Mouse (Mus musculus): Measurements from ENCODE around the gene Klhdc8a. TPM values are rescaled to one million over a fixed set of nuclear protein-coding genes. Genes with fewer than 3 reads are reported as not detected.

Klhdc8a gene
- polyA plus RNA-seq, 1 experiment from 2014 or later, result 0.33 TPM

GRCm38 (mm10) chr1:132306808-132307207 lies 8.4 kb downstream of the Klhdc8a start:
- 21% methylated on average over 4 of the region's 4 CpGs for WGBS
- H3K9me3 ChIP-seq (replicated peaks), result no peaks in the 10 kb centered on the region
- no peak overlapping the region for H3K4me3 ChIP-seq
- H3K27me3 ChIP-seq, result peaks cover 31% of the 10 kb centered on the region
- ATAC-seq (replicated peaks; ENCODE audit: insufficient number of reproducible peaks, insufficient read depth, low FRiP score, low read depth), result no peak
- peaks cover 12% of the 10 kb centered on the region for H3K4me1 ChIP-seq (replicated peaks)
- no peak overlapping the region for H3K9ac ChIP-seq
- no peaks in the 10 kb centered on the region for H3K36me3 ChIP-seq
- no peak overlapping the region for H3K4me2 ChIP-seq
- H3K27ac ChIP-seq, result no peak overlapping the region

DNA sequence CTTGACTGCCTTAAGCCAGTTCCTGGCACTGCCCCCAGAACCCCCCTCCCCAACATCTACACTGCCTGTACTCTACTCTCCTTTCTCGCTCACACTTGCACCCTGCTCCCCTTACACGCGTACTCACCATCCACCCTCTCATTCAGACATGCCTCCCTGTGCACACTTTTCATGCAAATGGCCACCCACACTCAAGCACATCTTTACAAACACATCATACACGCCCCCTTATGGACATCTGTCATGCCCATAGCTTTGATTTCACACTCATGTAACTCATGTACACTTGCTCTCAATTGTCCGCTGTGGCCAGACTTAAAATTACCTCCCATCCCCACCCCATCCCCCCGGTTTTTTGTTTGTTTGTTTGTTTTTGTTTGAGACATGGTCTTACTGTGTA lies 9.5 kb downstream of the Klhdc8a start:
- H3K36me3 ChIP-seq, result no peaks in the 10 kb centered on the region
- H3K27me3 ChIP-seq, result peaks cover 23% of the 10 kb centered on the region; the same call in 1 of the 2 replicates
- no peak for ATAC-seq (replicated peaks; ENCODE audit: insufficient number of reproducible peaks, insufficient read depth, low FRiP score, low read depth)
- H3K4me1 ChIP-seq (replicated peaks), result peaks cover 20% of the 10 kb centered on the region
- no peak overlapping the region for H3K4me3 ChIP-seq
- no peak overlapping the region for H3K27ac ChIP-seq
- no peak overlapping the region for H3K4me2 ChIP-seq
- 84% methylated on average over 6 of the region's 6 CpGs for WGBS
- no peaks in the 10 kb centered on the region for H3K9me3 ChIP-seq (replicated peaks)
- no peak overlapping the region for H3K9ac ChIP-seq

- WGBS, result 77% methylated on average over 7 of the region's 7 CpGs
These were observed 10.2 kb downstream of the Klhdc8a start for GRCm38 (mm10) chr1:132308674-132309073.

GRCm38 (mm10) chr1:132310754-132311153 lies 12.3 kb downstream of the Klhdc8a start:
- Histone ChIP-seq H3K36me3 (no peaks in the 10 kb centered on the region), H3K4me3 (no peak overlapping the region), H3K9ac (no peak overlapping the region), H3K9me3 (replicated peaks) (no peaks in the 10 kb centered on the region), H3K4me1 (replicated peaks) (peaks cover 23% of the 10 kb centered on the region), H3K4me2 (no peak overlapping the region), H3K27ac (no peak overlapping the region), H3K27me3 (peaks cover 13% of the 10 kb centered on the region; the same call in 1 of the 2 replicates)
- WGBS, result 44% methylated on average over 7 of the region's 7 CpGs
- ATAC-seq (replicated peaks; ENCODE audit: insufficient number of reproducible peaks, insufficient read depth, low FRiP score, low read depth), result no peak

More at GRCm38 (mm10) chr1:132308674-132309073, 10.2 kb downstream of the Klhdc8a start:
- no peak overlapping the region for H3K4me2 ChIP-seq
- peaks cover 23% of the 10 kb centered on the region; the same call in 1 of the 2 replicates for H3K27me3 ChIP-seq
- no peaks in the 10 kb centered on the region for H3K36me3 ChIP-seq
- no peak overlapping the region for H3K27ac ChIP-seq
- H3K4me3 ChIP-seq, result no peak overlapping the region
- peaks cover 20% of the 10 kb centered on the region for H3K4me1 ChIP-seq (replicated peaks)
- no peak for ATAC-seq (replicated peaks; ENCODE audit: insufficient number of reproducible peaks, insufficient read depth, low FRiP score, low read depth)
- H3K9me3 ChIP-seq (replicated peaks), result no peaks in the 10 kb centered on the region
- no peak overlapping the region for H3K9ac ChIP-seq

- no peak for ATAC-seq (replicated peaks; ENCODE audit: insufficient number of reproducible peaks, insufficient read depth, low FRiP score, low read depth)
- Histone ChIP-seq H3K36me3 (no peaks in the 10 kb centered on the region), H3K27me3 (peaks cover 13% of the 10 kb centered on the region; the same call in 1 of the 2 replicates), H3K9ac (no peak overlapping the region), H3K27ac (peak overlapping the region; percentile 46), H3K9me3 (replicated peaks) (no peaks in the 10 kb centered on the region), H3K4me1 (replicated peaks) (peaks cover 27% of the 10 kb centered on the region), H3K4me2 (peak overlapping the region; percentile 12), H3K4me3 (no peak overlapping the region)
- 29% methylated on average over 10 of the region's 10 CpGs for WGBS
These were observed 12.9 kb downstream of the Klhdc8a start for GRCm38 (mm10) chr1:132311174-132311859.

DNA sequence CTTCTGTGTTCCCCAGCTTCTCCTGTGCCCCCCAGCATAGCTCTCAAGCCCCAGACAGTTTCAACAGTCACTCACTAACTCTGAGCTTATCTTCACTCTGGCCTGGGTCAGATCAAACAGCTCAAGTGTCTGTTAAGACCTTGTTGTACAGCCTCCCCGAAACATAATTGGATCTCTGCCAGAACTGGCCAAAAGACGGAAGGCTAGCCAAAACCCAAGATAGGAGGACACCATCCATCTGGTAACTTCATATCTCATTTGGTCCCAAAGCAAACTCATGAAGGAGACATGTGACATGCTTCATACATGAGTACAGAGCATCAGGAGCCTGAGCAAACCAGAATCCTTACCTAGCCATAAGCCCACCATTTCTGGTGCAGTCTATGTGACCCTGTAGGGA lies 13.6 kb downstream of the Klhdc8a start:
- no peak; the same call in 1 of the 2 replicates for ATAC-seq (replicated peaks; ENCODE audit: insufficient number of reproducible peaks, insufficient read depth, low FRiP score, low read depth)
- WGBS, result 17% methylated on average over 2 of the region's 2 CpGs
- H3K36me3 ChIP-seq, result no peaks in the 10 kb centered on the region
- H3K9me3 ChIP-seq (replicated peaks), result no peaks in the 10 kb centered on the region
- peak overlapping the region; percentile 46 for H3K27ac ChIP-seq
- peaks cover 32% of the 10 kb centered on the region for H3K4me1 ChIP-seq (replicated peaks)
- H3K4me3 ChIP-seq, result no peak overlapping the region
- no peak overlapping the region for H3K9ac ChIP-seq
- H3K27me3 ChIP-seq, result peaks cover 18% of the 10 kb centered on the region; the same call in 1 of the 2 replicates
- peak overlapping the region; percentile 12; the same call in 1 of the 2 replicates for H3K4me2 ChIP-seq

GRCm38 (mm10) chr1:132312703-132313102 lies 14.3 kb downstream of the Klhdc8a start:
- Histone ChIP-seq H3K4me2 (no peak overlapping the region), H3K27ac (no peak overlapping the region), H3K9me3 (replicated peaks) (no peaks in the 10 kb centered on the region), H3K36me3 (no peaks in the 10 kb centered on the region), H3K4me1 (replicated peaks) (peaks cover 36% of the 10 kb centered on the region), H3K9ac (no peak overlapping the region), H3K27me3 (peaks cover 17% of the 10 kb centered on the region; the same call in 1 of the 2 replicates), H3K4me3 (no peak overlapping the region)
- no peak for ATAC-seq (replicated peaks; ENCODE audit: insufficient number of reproducible peaks, insufficient read depth, low FRiP score, low read depth)
- 61% methylated on average over 3 of the region's 3 CpGs for WGBS

DNA sequence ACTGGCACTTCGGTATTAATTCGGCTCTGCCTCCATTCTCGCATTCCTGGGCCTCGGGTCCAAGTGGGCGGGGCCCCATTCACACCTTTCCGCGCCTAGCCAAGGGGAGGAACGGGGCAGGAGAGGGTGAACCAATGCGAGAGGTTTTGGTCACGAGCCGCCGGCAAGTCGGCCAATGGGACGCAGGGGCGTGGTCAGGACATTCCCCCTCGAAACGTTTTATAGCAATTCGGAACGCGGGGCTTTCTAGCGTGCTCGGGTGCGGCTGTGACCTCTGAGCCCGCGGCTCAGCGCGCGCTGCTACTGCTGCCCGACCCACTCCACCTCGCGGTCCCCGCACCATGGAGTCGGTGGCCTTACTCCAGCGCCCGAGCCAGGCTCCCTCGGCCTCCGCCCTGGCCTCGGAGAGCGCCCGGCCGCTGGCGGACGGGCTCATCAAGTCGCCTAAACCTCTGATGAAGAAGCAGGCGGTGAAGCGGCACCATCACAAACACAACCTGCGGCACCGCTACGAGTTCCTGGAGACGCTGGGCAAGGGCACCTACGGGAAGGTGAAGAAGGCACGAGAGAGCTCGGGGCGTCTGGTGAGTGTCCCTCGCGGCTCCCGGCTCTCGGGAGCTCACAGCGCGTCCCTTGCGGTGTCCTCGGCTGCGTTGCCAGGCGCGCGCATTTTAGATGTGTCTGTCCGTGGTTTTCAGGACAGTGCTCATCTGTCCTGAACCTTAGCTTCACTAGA lies 17.6 kb downstream of the Klhdc8a start, which contains the start of gene Nuak2:
Gene Nuak2 (plus strand): TSS at position 238 of the 736 bp plus-strand sequence.
- Histone ChIP-seq H3K27me3 (peaks cover 9% of the 10 kb centered on the region; the same call in 1 of the 2 replicates), H3K4me3 (peak within 1 kb of the TSS; percentile 69), H3K36me3 (no peaks in the 10 kb centered on the region), H3K27ac (no peak within 1 kb of the TSS), H3K9me3 (replicated peaks) (no peaks in the 10 kb centered on the region), H3K9ac (peak within 1 kb of the TSS; percentile 62), H3K4me1 (replicated peaks) (peaks cover 50% of the 10 kb centered on the region), H3K4me2 (peak within 1 kb of the TSS; percentile 99)
- WGBS, result under 1% methylated on average over 67 of the region's 67 CpGs
- ATAC-seq (replicated peaks; ENCODE audit: insufficient number of reproducible peaks, insufficient read depth, low FRiP score, low read depth), result peak; percentile 70

DNA sequence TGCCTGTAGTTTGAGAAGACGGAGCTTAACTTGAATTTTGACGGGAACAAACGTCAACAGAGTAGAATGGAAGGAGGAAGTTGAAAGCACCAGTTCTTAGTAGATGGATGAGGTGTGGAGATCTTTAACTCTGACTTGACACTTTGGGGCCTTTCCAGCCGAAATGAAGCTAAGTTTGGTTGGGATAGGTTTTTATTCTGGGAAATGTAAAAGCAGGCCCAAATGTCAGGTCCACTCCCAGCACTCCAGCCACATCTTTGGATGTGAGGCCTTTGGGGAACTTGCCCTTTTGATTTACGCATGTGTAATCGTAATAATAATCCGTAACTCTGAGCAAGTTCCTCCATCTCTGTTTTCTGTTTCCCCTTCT lies 18.2 kb downstream of the Klhdc8a start:
- Histone ChIP-seq H3K9me3 (replicated peaks) (no peaks in the 10 kb centered on the region), H3K4me3 (peak overlapping the region; percentile 69), H3K4me2 (peak overlapping the region; percentile 99), H3K27me3 (peaks cover 9% of the 10 kb centered on the region; the same call in 1 of the 2 replicates), H3K4me1 (replicated peaks) (peaks cover 44% of the 10 kb centered on the region), H3K27ac (no peak overlapping the region), H3K9ac (peak overlapping the region; percentile 62), H3K36me3 (no peaks in the 10 kb centered on the region)
- no peak for ATAC-seq (replicated peaks; ENCODE audit: insufficient number of reproducible peaks, insufficient read depth, low FRiP score, low read depth)
- WGBS, result 38% methylated on average over 7 of the region's 7 CpGs

- Histone ChIP-seq H3K4me3 (peak overlapping the region; percentile 69; the same call in 1 of the 2 replicates), H3K27me3 (peaks cover 9% of the 10 kb centered on the region; the same call in 1 of the 2 replicates), H3K4me1 (replicated peaks) (peaks cover 39% of the 10 kb centered on the region), H3K4me2 (peak overlapping the region; percentile 99), H3K9me3 (replicated peaks) (no peaks in the 10 kb centered on the region), H3K36me3 (no peaks in the 10 kb centered on the region), H3K27ac (no peak overlapping the region; the same call in 1 of the 2 replicates), H3K9ac (no peak overlapping the region)
- no peak for ATAC-seq (replicated peaks; ENCODE audit: insufficient number of reproducible peaks, insufficient read depth, low FRiP score, low read depth)
- 67% methylated on average over 4 of the region's 4 CpGs for WGBS
These were observed 19.0 kb downstream of the Klhdc8a start for GRCm38 (mm10) chr1:132317413-132317812.

Measured in heart, embryonic 15.5 days (tissue).